In genomic region chr2:153469317-153469716, GRCm38 (mm10) we compare ENCODE assay signal across 19 mouse cellular contexts. TPM values are rescaled to one million over a fixed set of nuclear protein-coding genes. Genes with fewer than 3 reads are reported as not detected.
DNase-seq lines count a peak whose midpoint lies in the region; ATAC-seq and TF ChIP-seq lines count a peak whose summit lies in the region.
"Had no signal": no experiment of that assay in that cellular context is flagged by ENCODE, and none has a peak within 500 bp of the region (broad histone marks: within the 10 kb centered on the region; RNA-seq: fewer than 3 reads in every experiment).

No protein-coding gene starts in this region.

- no peak for ATAC-seq in heart, embryonic 13.5 days (ENCODE audit: extremely low read depth, insufficient number of reproducible peaks, low FRiP score, low TSS enrichment)
- peak; percentile 29; the same call in 1 of the 2 replicates for ATAC-seq in lung, embryonic 14.5 days (ENCODE audit: insufficient read depth)
- ATAC-seq in hindbrain, embryonic 12.5 days (ENCODE audit: low FRiP score): peak; percentile 16; the same call in 1 of the 2 replicates
- ATAC-seq in midbrain, postnatal 0 days (ENCODE audit: low FRiP score): no peak

- no peak overlapping the region for H3K4me2 ChIP-seq in heart, embryonic 13.5 days
- no peak overlapping the region for H3K4me2 ChIP-seq in lung, embryonic 14.5 days
- no peak overlapping the region for H3K4me2 ChIP-seq in hindbrain, embryonic 12.5 days (replicated peaks)
- H3K4me2 ChIP-seq in midbrain, postnatal 0 days (ENCODE audit: low read depth, low read length, poor library complexity, severe bottlenecking): no peak overlapping the region

- DNase-seq in heart, postnatal 14 days: no peak
- DNase-seq in lung, embryonic 14.5 days: no peak
- no peak for DNase-seq in lung, postnatal 36 days
- no peak for DNase-seq in midbrain, postnatal 0 days (ENCODE audit: low spot score)
- DNase-seq in natural killer cell, adult 2 months (ENCODE audit: low spot score in 2 of 2): no peak
- DNase-seq: adrenal gland, adult 2 months; cerebellum, postnatal 25 days; gastrocnemius, postnatal 10 days; right cerebral cortex, postnatal 14 days; thymus, postnatal 36 days had no signal

- WGBS in heart, embryonic 13.5 days: 48% methylated on average over 2 of the region's 2 CpGs
- WGBS in lung, embryonic 14.5 days: 32% methylated on average over 2 of the region's 2 CpGs
- WGBS in hindbrain, embryonic 12.5 days: 31% methylated on average over 2 of the region's 2 CpGs
- WGBS in midbrain, postnatal 0 days: 44% methylated on average over 2 of the region's 2 CpGs

- 0 out of 2 replicates have a peak overlapping the region, but pooled peaks have one; percentile 14 for H3K9ac ChIP-seq in heart, embryonic 13.5 days
- no peak overlapping the region for H3K9ac ChIP-seq in lung, embryonic 14.5 days
- H3K9ac ChIP-seq in hindbrain, embryonic 12.5 days: 0 out of 2 replicates have a peak overlapping the region, but pooled peaks have one; percentile 33
- H3K9ac ChIP-seq in midbrain, postnatal 0 days (replicated peaks; ENCODE audit: low read length, poor library complexity, severe bottlenecking): peak overlapping the region; percentile 33

- H3K27ac ChIP-seq in heart, embryonic 13.5 days (replicated peaks): peak overlapping the region; percentile 42; the same call in 1 of the 2 replicates
- no peak overlapping the region for H3K27ac ChIP-seq in lung, embryonic 14.5 days (ENCODE audit: low read depth)
- no peak overlapping the region; the same call in 1 of the 2 replicates for H3K27ac ChIP-seq in hindbrain, embryonic 12.5 days
- no peak overlapping the region for H3K27ac ChIP-seq in midbrain, postnatal 0 days (ENCODE audit: low read depth, low read length)

- no peaks in the 10 kb centered on the region for H3K9me3 ChIP-seq in heart, embryonic 13.5 days
- no peaks in the 10 kb centered on the region for H3K9me3 ChIP-seq in lung, embryonic 14.5 days (ENCODE audit: low read depth, low read length)
- no peaks in the 10 kb centered on the region for H3K9me3 ChIP-seq in hindbrain, embryonic 12.5 days (replicated peaks)
- H3K9me3 ChIP-seq in midbrain, postnatal 0 days (ENCODE audit: low read length): no peaks in the 10 kb centered on the region

- intact Hi-C loops in heart, postnatal 14 days (cut with DNase I): no loop called here

- H3K36me3 ChIP-seq in heart, embryonic 13.5 days: no peaks in the 10 kb centered on the region
- no peaks in the 10 kb centered on the region for H3K36me3 ChIP-seq in lung, embryonic 14.5 days (ENCODE audit: insufficient read depth)
- H3K36me3 ChIP-seq in hindbrain, embryonic 12.5 days: no peaks in the 10 kb centered on the region
- H3K36me3 ChIP-seq in midbrain, postnatal 0 days (ENCODE audit: insufficient read depth, low read length): peaks cover 22% of the 10 kb centered on the region

- TF ChIP-seq CTCF in lung, embryonic 14.5 days (IDR thresholded peaks at IDR 0.05; ENCODE audit: low read depth): no peak
- no peak for TF ChIP-seq CTCF in midbrain, postnatal 0 days (IDR thresholded peaks at IDR 0.05)

- H3K4me1 ChIP-seq in heart, embryonic 13.5 days: peaks cover 42% of the 10 kb centered on the region
- peaks cover 2% of the 10 kb centered on the region; the same call in 1 of the 2 replicates for H3K4me1 ChIP-seq in lung, embryonic 14.5 days (ENCODE audit: insufficient read depth)
- H3K4me1 ChIP-seq in hindbrain, embryonic 12.5 days: peaks cover 19% of the 10 kb centered on the region
- H3K4me1 ChIP-seq in midbrain, postnatal 0 days (ENCODE audit: insufficient read depth, low read length): no peaks in the 10 kb centered on the region

- no peak overlapping the region for H3K4me3 ChIP-seq in heart, embryonic 13.5 days
- H3K4me3 ChIP-seq in lung, embryonic 14.5 days (ENCODE audit: low read depth, low read length): no peak overlapping the region
- no peak overlapping the region for H3K4me3 ChIP-seq in hindbrain, embryonic 12.5 days
- H3K4me3 ChIP-seq in midbrain, postnatal 0 days (ENCODE audit: low read depth, low read length): no peak overlapping the region
- H3K4me3 ChIP-seq: erythroblast, embryonic 14.5 days had no signal

- no peaks in the 10 kb centered on the region for H3K27me3 ChIP-seq in heart, embryonic 13.5 days (replicated peaks)
- no peaks in the 10 kb centered on the region for H3K27me3 ChIP-seq in lung, embryonic 14.5 days (ENCODE audit: insufficient read depth, low read length)
- H3K27me3 ChIP-seq in hindbrain, embryonic 12.5 days: no peaks in the 10 kb centered on the region
- H3K27me3 ChIP-seq in midbrain, postnatal 0 days (ENCODE audit: insufficient read depth, low read length): no peaks in the 10 kb centered on the region
- H3K27me3 ChIP-seq: CH12.LX had no signal

RNA-seq across cellular contexts. Expression of gene 4930404H24Rik, which starts 23.3 kb away (rescaled TPM):
- polyA plus RNA-seq in heart, embryonic 13.5 days (2015; fragmentation: Nextera tagmentation; extraction: Ambion mirVana): not detected in 2 replicates
- total RNA-seq in heart, postnatal 14 days (2021): not detected
- polyA plus RNA-seq in lung, embryonic 14.5 days (2014; fragmentation: Nextera tagmentation; extraction: Ambion mirVana): not detected in 2 replicates
- polyA plus RNA-seq in hindbrain, embryonic 12.5 days (2016; fragmentation: Nextera tagmentation; extraction: Ambion mirVana): not detected in 2 replicates
- total RNA-seq in midbrain, postnatal 0 days (2014; rRNA removed): not detected in 2 replicates
- not detected in 2 replicates for polyA plus RNA-seq in midbrain, postnatal 0 days (2015; fragmentation: Nextera tagmentation; extraction: Ambion mirVana)
- total RNA-seq: adrenal gland, adult 2 months; CH12.LX; gastrocnemius, postnatal 10 days; layer of hippocampus, adult 18-20 months; left cerebral cortex, postnatal 10 days; megakaryocyte, adult 5-6 weeks; neutrophil, adult 5-6 weeks had no signal
- polyA plus RNA-seq: adrenal gland, adult 2 months; erythroblast, embryonic 14.5 days; liver, embryonic 16.5 days had no signal

Comparison
In these comparisons a context has a peak if more than half of its experiments do, and no peak if none do; other contexts are left out.
1. ATAC-seq: peak in lung, embryonic 14.5 days (single experiment) and hindbrain, embryonic 12.5 days (single experiment); none in heart, embryonic 13.5 days (single experiment) and midbrain, postnatal 0 days (single experiment).